Mouse (Mus musculus): ENCODE results near the gene Gm20532.

GRCm38 (mm10) chr2:26636325-26636635 is 49.8 kb downstream of the Gm20532 start:
- no peak for TF ChIP-seq CTCF (conservative IDR thresholded peaks at IDR 0.05; ENCODE audit: low read length)
- TF ChIP-seq NANOG (IDR thresholded peaks at IDR 0.05; ENCODE audit: borderline replicate concordance, low read length) = no peak
- TF ChIP-seq POU5F1 (IDR thresholded peaks at IDR 0.05; ENCODE audit: borderline replicate concordance, low read length) = no peak

Data from E14TG2a.4 (cell line).